Mouse (Mus musculus): ENCODE measurements around the gene Fam241a. TPM values are rescaled to one million over a fixed set of nuclear protein-coding genes. Genes with fewer than 3 reads are reported as not detected.
A peak's percentile ranks its signal among the peaks of the same experiment; 100 is the strongest.

Fam241a gene
- polyA plus RNA-seq, 1 experiment from 2014 or later = 8.5 TPM

- Histone ChIP-seq H3K27me3 (ENCODE audit: control insufficient read depth, insufficient read depth, low read depth, low read length) (no peaks in the 10 kb centered on the region), H3K27ac (ENCODE audit: low read length) (no peak overlapping the region), H3K9me3 (replicated peaks; ENCODE audit: control insufficient read depth, low read length, poor library complexity, severe bottlenecking) (no peaks in the 10 kb centered on the region), H3K4me1 (ENCODE audit: control insufficient read depth, insufficient read depth, low read length) (0 out of 2 replicates have a peak, but pooled peaks cover 3% of the 10 kb centered on the region), H3K4me2 (ENCODE audit: low read length) (no peak overlapping the region), H3K4me3 (ENCODE audit: low read depth, low read length) (no peak overlapping the region), H3K9ac (ENCODE audit: low read depth, low read length) (no peak overlapping the region), H3K36me3 (ENCODE audit: control insufficient read depth, insufficient read depth, low read length) (no peaks in the 10 kb centered on the region)
- WGBS = 83% methylated on average over 9 of the region's 9 CpGs
- ATAC-seq = no peak
These were observed 22.0 kb upstream of the Fam241a start for GRCm38 (mm10) chr3:127917999-127918661.

GRCm38 (mm10) chr3:127917549-127917948, 21.4 kb upstream of the Fam241a start:
- no peak overlapping the region for H3K9ac ChIP-seq (ENCODE audit: low read depth, low read length)
- no peak for ATAC-seq
- H3K4me2 ChIP-seq (ENCODE audit: low read length) = no peak overlapping the region
- WGBS = 90% methylated on average over 3 of the region's 3 CpGs
- H3K9me3 ChIP-seq (replicated peaks; ENCODE audit: control insufficient read depth, low read length, poor library complexity, severe bottlenecking) = no peaks in the 10 kb centered on the region
- H3K36me3 ChIP-seq (ENCODE audit: control insufficient read depth, insufficient read depth, low read length) = no peaks in the 10 kb centered on the region
- no peak overlapping the region for H3K27ac ChIP-seq (ENCODE audit: low read length)
- H3K4me3 ChIP-seq (ENCODE audit: low read depth, low read length) = no peak overlapping the region
- 0 out of 2 replicates have a peak, but pooled peaks cover 3% of the 10 kb centered on the region for H3K4me1 ChIP-seq (ENCODE audit: control insufficient read depth, insufficient read depth, low read length)
- no peaks in the 10 kb centered on the region for H3K27me3 ChIP-seq (ENCODE audit: control insufficient read depth, insufficient read depth, low read depth, low read length)

GRCm38 (mm10) chr3:127915656-127916334, 19.7 kb upstream of the Fam241a start:
- Histone ChIP-seq H3K4me1 (ENCODE audit: control insufficient read depth, insufficient read depth, low read length) (0 out of 2 replicates have a peak, but pooled peaks cover 3% of the 10 kb centered on the region), H3K9ac (ENCODE audit: low read depth, low read length) (no peak overlapping the region), H3K27ac (ENCODE audit: low read length) (no peak overlapping the region), H3K27me3 (ENCODE audit: control insufficient read depth, insufficient read depth, low read depth, low read length) (no peaks in the 10 kb centered on the region), H3K36me3 (ENCODE audit: control insufficient read depth, insufficient read depth, low read length) (no peaks in the 10 kb centered on the region), H3K4me3 (ENCODE audit: low read depth, low read length) (no peak overlapping the region), H3K9me3 (replicated peaks; ENCODE audit: control insufficient read depth, low read length, poor library complexity, severe bottlenecking) (no peaks in the 10 kb centered on the region), H3K4me2 (ENCODE audit: low read length) (no peak overlapping the region)
- ATAC-seq = no peak
- 92% methylated on average over 3 of the region's 3 CpGs for WGBS

GRCm38 (mm10) chr3:127913885-127914709, 18.0 kb upstream of the Fam241a start:
- no peak for ATAC-seq
- no peak overlapping the region for H3K9ac ChIP-seq (ENCODE audit: low read depth, low read length)
- H3K4me3 ChIP-seq (ENCODE audit: low read depth, low read length) = no peak overlapping the region
- H3K27me3 ChIP-seq (ENCODE audit: control insufficient read depth, insufficient read depth, low read depth, low read length) = no peaks in the 10 kb centered on the region
- H3K4me2 ChIP-seq (ENCODE audit: low read length) = peak overlapping the region; percentile 27; the same call in 1 of the 2 replicates
- no peaks in the 10 kb centered on the region for H3K36me3 ChIP-seq (ENCODE audit: control insufficient read depth, insufficient read depth, low read length)
- no peak overlapping the region for H3K27ac ChIP-seq (ENCODE audit: low read length)
- no peaks in the 10 kb centered on the region for H3K9me3 ChIP-seq (replicated peaks; ENCODE audit: control insufficient read depth, low read length, poor library complexity, severe bottlenecking)
- 0 out of 2 replicates have a peak, but pooled peaks cover 3% of the 10 kb centered on the region for H3K4me1 ChIP-seq (ENCODE audit: control insufficient read depth, insufficient read depth, low read length)
- 46% methylated on average over 16 of the region's 16 CpGs for WGBS

GRCm38 (mm10) chr3:127909941-127910340, 13.8 kb upstream of the Fam241a start:
- no peaks in the 10 kb centered on the region for H3K36me3 ChIP-seq (ENCODE audit: control insufficient read depth, insufficient read depth, low read length)

GRCm38 (mm10) chr3:127894981-127895779, 944 bp downstream of the Fam241a start:
- H3K9ac ChIP-seq (ENCODE audit: low read depth, low read length) = peak overlapping the region; percentile 79; the same call in 1 of the 2 replicates
- 43% methylated on average over 7 of the region's 7 CpGs for WGBS
- 0 out of 2 replicates have a peak, but pooled peaks cover 2% of the 10 kb centered on the region for H3K4me1 ChIP-seq (ENCODE audit: control insufficient read depth, insufficient read depth, low read length)
- no peaks in the 10 kb centered on the region for H3K36me3 ChIP-seq (ENCODE audit: control insufficient read depth, insufficient read depth, low read length)
- no peaks in the 10 kb centered on the region for H3K9me3 ChIP-seq (replicated peaks; ENCODE audit: control insufficient read depth, low read length, poor library complexity, severe bottlenecking)
- H3K27me3 ChIP-seq (ENCODE audit: control insufficient read depth, insufficient read depth, low read depth, low read length) = no peaks in the 10 kb centered on the region; the same call in 1 of the 2 replicates
- H3K4me2 ChIP-seq (ENCODE audit: low read length) = peak overlapping the region; percentile 84
- ATAC-seq = no peak
- peak overlapping the region; percentile 88 for H3K4me3 ChIP-seq (ENCODE audit: low read depth, low read length)
- H3K27ac ChIP-seq (ENCODE audit: low read length) = no peak overlapping the region

More at GRCm38 (mm10) chr3:127909941-127910340, 13.8 kb upstream of the Fam241a start:
- Histone ChIP-seq H3K27ac (ENCODE audit: low read length) (no peak overlapping the region), H3K9ac (ENCODE audit: low read depth, low read length) (no peak overlapping the region), H3K4me2 (ENCODE audit: low read length) (no peak overlapping the region), H3K4me1 (ENCODE audit: control insufficient read depth, insufficient read depth, low read length) (0 out of 2 replicates have a peak, but pooled peaks cover 3% of the 10 kb centered on the region), H3K27me3 (ENCODE audit: control insufficient read depth, insufficient read depth, low read depth, low read length) (no peaks in the 10 kb centered on the region), H3K9me3 (replicated peaks; ENCODE audit: control insufficient read depth, low read length, poor library complexity, severe bottlenecking) (no peaks in the 10 kb centered on the region), H3K4me3 (ENCODE audit: low read depth, low read length) (no peak overlapping the region)
- no peak for ATAC-seq
- WGBS = 74% methylated on average over 7 of the region's 7 CpGs

GRCm38 (mm10) chr3:127893902-127894301, 2.2 kb downstream of the Fam241a start:
- no peak overlapping the region for H3K9ac ChIP-seq (ENCODE audit: low read depth, low read length)
- H3K4me3 ChIP-seq (ENCODE audit: low read depth, low read length) = no peak overlapping the region
- no peak overlapping the region for H3K27ac ChIP-seq (ENCODE audit: low read length)
- 0 out of 2 replicates have a peak, but pooled peaks cover 2% of the 10 kb centered on the region for H3K4me1 ChIP-seq (ENCODE audit: control insufficient read depth, insufficient read depth, low read length)
- no peaks in the 10 kb centered on the region for H3K9me3 ChIP-seq (replicated peaks; ENCODE audit: control insufficient read depth, low read length, poor library complexity, severe bottlenecking)
- no peaks in the 10 kb centered on the region; the same call in 1 of the 2 replicates for H3K27me3 ChIP-seq (ENCODE audit: control insufficient read depth, insufficient read depth, low read depth, low read length)
- H3K36me3 ChIP-seq (ENCODE audit: control insufficient read depth, insufficient read depth, low read length) = no peaks in the 10 kb centered on the region
- no peak overlapping the region for H3K4me2 ChIP-seq (ENCODE audit: low read length)
- 88% methylated on average over 7 of the region's 7 CpGs for WGBS
- ATAC-seq = no peak

- Histone ChIP-seq H3K27ac (ENCODE audit: low read length) (no peak overlapping the region), H3K9ac (ENCODE audit: low read depth, low read length) (no peak overlapping the region), H3K27me3 (ENCODE audit: control insufficient read depth, insufficient read depth, low read depth, low read length) (no peaks in the 10 kb centered on the region; the same call in 1 of the 2 replicates), H3K4me1 (ENCODE audit: control insufficient read depth, insufficient read depth, low read length) (0 out of 2 replicates have a peak, but pooled peaks cover 2% of the 10 kb centered on the region), H3K4me2 (ENCODE audit: low read length) (no peak overlapping the region), H3K36me3 (ENCODE audit: control insufficient read depth, insufficient read depth, low read length) (no peaks in the 10 kb centered on the region), H3K4me3 (ENCODE audit: low read depth, low read length) (no peak overlapping the region), H3K9me3 (replicated peaks; ENCODE audit: control insufficient read depth, low read length, poor library complexity, severe bottlenecking) (no peaks in the 10 kb centered on the region)
- ATAC-seq = no peak
- WGBS = 49% methylated on average over 10 of the region's 10 CpGs
These were observed 4.2 kb downstream of the Fam241a start for GRCm38 (mm10) chr3:127891906-127892305.

Measured in midbrain, embryonic 16.5 days (tissue).